Mouse (Mus musculus) T-helper 2 cell (primary cell): ENCODE results near the gene Zbp1.

Experiments used
- in situ Hi-C: fragments of 300-600 bp; cut with MboI, MseI; formaldehyde crosslinking; loops from one replicate; pipeline ENCODE4 v1.15.1; 2025; ENCODE audit warnings: high pct_unique_total_duplicates

The Zbp1 gene

DNA sequence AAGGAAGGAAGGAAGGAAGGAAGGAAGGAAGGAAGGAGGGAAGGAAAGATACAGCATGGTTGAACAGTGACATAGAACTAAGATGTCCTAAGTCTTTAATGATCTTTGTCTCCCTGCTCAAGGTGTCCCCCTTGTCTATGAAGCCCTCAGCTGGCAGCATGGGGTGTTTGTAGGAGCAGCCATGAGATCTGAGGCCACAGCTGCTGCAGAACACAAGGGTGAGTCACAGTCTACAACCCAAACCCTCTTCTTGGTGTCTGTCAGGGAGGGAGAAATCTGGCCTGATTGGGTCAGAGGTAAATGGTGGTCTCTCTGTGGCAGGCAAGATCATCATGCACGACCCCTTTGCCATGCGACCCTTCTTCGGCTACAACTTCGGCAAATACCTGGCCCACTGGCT lies 60.9 kb downstream of the Zbp1 start:
- in situ Hi-C loops, result no loop called here

DNA sequence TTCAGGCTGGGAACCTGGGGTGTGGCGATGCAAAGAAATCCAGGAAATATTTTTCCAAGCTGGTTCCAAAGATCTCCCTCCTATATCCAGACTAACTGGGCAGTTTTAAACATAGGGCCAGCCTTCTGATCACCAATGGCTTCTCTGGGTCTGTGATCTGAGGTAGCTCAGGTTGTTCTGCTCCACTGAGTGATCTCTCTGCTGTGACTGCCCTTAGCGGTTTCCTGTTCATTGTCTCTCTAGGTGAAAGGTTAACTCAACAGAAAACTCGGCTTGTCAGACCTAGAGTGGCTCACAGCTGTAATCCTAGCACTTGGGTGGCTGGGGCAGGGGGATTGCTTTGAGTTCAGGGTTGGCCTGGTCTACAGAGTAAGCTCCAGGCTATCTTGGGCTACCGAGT lies 61.3 kb downstream of the Zbp1 start:
- in situ Hi-C loops, result no loop called here

DNA sequence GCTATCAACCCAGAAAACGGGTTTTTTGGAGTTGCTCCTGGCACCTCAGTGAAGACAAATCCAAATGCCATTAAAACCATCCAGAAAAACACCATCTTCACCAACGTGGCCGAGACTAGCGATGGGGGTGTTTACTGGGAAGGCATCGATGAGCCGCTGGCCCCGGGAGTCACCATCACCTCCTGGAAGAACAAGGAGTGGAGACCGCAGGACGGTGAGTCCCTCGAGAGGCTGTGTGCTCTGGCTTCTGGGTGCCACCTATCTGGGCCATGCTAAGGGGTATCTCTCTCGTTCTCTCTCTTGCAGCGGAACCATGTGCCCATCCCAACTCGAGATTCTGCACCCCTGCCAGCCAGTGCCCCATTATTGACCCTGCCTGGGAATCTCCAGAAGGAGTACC lies 61.8 kb downstream of the Zbp1 start:
- in situ Hi-C loops, result no loop called here
